Mouse (Mus musculus) frontal cortex, postnatal 10 days (tissue): ENCODE measurements at regions not wholly inside any gene's neighbourhood (a gene's known extent, or its start where the extent isn't known, plus 50 kb on each side); places are given as distances from the start of the nearest gene placed in this dataset.

ENCODE experiments used
- DNase-seq, 2 experiments: peaks; one replicate each; pipeline ENCODE4 v3.0.0; 2022; ENCODE audit warnings: low spot score in 2 of 2, mixed read lengths in 1 of 2

DNA sequence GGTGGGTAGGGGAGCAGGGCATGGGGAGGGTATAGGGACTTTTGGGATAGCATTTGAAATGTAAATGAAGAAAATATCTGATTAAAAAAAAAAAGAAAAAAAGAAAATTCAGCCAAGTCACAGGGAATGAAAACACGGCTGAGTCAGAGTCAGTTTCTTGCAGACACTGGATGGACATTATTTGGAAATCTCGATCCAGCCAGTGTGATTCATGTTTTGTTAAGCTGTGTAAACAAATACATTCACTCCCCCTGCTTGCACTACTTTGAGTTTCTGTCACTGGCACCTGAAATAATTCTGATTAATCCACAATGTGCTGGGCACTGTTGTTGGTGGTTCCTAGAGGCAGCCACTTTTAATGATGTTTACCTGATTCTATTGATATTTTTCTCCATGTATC lies 68.6 kb upstream of the Mtpn start:
- DNase-seq = no peak

DNA sequence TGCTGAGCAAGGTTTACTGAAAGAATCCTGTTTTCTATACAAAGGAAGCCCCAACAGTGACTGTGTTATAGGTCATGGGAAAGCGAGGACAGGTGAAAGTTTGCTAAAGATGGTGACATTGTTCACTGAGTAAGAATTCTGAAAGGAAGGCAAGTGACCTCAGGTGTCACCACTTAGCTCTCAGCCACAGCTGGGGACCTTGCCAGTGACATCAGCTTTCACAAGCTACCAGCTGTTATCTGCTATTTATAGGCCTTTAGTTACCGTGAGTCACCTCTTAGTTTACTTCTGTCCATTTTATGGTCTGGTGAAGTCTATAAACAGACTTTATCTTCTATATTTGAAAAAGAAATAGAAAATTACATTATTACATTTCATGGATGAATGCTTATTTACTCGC lies 65.4 kb upstream of the Mtpn start:
- DNase-seq = no peak

DNA sequence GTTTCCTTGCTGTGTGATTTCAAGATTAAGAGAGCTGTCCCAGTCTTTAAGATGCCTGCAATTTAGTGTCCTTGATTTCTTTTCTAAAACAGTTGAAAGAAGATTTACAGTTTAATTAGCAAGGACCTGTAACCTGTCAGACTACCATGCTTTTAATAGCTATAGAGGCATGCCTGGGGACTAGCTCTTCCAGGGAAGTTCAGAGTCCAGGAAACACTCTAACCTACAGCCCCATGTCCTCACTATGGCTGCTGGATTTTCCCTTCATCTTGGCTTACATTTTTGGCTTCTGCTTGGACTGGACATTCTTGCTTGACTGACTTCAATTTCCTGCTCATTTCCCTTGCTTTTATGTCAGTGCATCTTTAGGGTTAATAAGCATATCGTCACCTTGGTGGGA lies 61.7 kb upstream of the Mtpn start:
- DNase-seq = no peak

DNA sequence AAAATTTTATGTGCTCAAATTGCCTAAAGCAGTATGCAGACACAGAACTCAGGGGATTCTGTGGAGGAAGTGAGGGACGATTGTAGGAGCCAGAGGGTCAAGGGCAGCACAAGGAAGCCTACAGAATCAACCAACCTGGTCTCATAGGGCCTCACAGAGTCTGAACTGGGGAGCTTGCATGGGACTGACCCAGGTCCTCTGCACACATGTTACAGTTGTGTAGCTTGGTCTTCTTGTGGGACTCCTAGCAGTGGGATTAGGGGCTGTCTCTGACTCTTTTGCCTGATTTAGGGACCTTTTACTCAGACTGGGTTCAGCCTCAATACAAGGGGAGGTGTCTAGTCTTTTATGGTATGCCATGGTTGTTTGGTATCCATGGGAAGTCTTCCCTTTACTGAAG lies 60.2 kb upstream of the Mtpn start:
- no peak for DNase-seq

DNA sequence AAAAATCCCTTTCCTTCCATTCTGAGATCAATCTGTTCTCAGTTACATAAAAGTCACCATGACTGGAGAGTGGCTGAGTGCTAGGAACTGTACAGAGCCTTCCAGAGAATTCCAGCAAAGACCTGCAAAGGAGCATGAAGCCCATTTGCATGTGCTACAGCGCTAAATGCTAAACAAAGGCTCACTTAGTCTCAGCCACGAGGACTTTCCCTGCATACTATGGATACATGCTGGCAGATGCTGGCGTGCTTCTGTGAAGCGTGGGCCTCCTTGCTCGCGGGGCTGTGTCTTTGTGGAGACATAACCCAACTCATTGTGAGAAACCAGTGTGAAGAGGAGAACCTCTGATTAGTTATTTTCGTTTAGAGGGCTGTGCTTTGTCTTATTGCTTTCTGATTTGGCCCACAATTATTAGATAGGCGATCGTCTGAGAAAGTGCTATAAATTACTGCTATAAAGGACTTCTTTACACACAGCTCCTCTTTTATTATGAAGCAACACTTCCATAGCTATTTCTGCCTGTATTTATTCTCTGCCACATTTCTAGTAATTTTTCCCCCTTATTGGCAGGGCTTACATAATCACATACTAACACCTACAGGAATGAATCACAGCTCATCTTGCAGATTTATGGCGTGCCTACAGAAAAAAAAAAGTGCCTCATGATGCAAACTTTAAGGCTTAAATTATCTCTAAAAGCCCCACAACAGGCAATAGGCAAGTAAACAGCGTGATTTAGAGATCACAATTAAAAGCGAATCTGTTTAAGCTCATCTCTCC lies 58.9 kb upstream of the Mtpn start:
- DNase-seq = peak; percentile 38 to 55

DNA sequence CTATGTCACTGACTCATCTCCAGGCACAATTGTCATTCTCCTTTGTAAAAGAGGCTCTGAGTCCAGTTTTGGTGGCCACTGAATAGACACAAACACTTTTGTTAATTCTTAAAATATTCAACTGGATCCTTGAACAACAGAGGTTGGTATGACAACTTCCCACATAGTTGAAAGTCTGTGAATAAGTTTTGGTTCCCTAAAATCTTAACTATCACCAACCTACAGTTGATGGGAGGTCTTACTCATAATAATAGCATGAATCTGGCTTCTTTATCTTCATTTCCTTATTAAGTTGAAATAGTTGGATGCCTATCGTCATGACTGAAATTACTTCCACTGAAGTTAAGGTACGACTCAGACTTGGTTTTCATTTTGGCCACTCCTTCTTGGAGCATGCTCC lies 55.3 kb upstream of the Mtpn start:
- no peak for DNase-seq

DNA sequence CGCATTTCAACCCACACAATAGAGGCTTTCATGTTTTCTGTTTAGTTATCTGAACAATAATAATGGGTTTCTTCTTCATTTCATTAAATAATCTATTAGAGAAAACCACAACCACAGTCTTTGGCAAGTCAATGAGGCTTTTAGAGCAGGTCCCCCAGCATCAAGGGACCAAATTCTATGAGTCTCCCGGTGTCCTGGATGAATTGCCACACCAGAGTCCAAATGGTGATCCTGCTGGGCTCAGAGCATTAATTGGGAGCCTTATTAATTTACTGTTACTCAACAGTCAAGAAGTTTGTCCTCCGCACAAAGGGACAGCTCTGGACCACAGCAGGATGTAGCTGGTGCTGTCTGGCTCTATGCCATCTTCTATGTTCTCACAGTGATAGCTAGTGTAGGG lies 52.5 kb upstream of the Mtpn start:
- no peak for DNase-seq
